Mouse (Mus musculus) cerebral cortex, adult 2 months (tissue): Measurements from ENCODE around the gene Glrb.

ENCODE experiments used
- WGBS: fragments of 180-500 bp; shearing (Covaris S2); methylation state at CpG from one replicate; pipeline ENCODE4 v1.1.7; 2018; 5-methylcytosine and 5-hydroxymethylcytosine counted together

The Glrb gene

DNA sequence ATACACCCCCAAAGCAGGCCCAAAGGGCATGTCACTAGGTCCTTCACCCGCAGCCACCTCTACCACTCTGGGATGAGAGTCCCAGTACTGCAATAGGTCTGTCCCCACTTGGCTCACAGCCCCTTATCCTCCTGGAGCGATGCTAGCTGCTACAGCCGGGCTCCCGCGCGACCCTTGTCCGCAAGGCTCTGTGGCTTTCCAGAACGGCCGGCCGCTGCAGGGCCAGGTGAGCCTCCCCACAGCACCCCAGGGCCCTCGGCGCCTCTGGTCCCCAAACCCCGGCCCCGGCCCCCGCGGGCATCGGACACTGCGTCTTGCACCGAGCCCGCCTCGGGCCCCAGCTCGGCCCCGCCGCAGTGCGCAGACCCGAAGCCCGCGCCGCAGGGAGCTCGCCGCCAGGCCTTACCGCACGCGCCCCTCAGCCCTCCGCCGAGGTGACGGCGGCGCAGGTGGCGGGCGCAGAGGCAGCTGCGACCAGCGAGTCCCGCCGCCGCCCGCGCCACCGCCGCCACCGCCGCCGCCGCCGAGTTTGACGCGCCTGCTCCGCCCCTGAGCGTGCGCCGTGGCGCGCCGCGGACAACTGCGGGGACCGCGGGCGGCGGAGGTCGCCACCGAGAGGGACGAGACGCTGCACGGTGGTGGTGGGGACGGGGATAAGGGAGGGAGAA is at the start of gene Glrb:
Glrb (minus strand) TSS at position 550 of the 668 bp plus-strand sequence.
- under 1% methylated on average over 76 of the region's 76 CpGs for WGBS

- WGBS: 22% methylated on average over 1 of the region's 1 CpGs
Observed at GRCm38 (mm10) chr3:80958591-80958990, 45.1 kb upstream of the Glrb start.

- 13% methylated on average over 6 of the region's 6 CpGs for WGBS
Observed at GRCm38 (mm10) chr3:80913779-80914284, 372 bp upstream of the Glrb start.

GRCm38 (mm10) chr3:80894745-80895480 is 18.5 kb downstream of the Glrb start:
- 50% methylated on average over 5 of the region's 5 CpGs for WGBS

DNA sequence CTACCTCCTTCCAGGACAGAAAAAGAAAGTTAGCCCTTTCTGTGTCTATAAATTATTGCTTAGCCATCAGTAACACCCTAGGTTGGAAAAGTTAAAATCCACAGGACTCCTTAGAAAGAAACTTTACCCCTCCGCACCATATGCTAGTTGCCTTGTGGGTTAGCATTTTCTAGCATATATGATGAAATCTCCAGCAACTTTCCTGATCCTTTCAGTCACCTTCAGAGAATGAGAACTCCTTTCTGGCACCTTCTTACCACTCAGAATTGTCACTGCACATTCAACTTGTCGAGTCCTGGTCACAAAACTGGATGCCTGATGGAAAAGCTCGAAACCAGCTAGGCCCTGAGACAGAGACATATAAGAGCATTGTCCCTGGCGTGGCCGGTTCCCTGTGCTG is 19.1 kb downstream of the Glrb start:
- 92% methylated on average over 5 of the region's 5 CpGs for WGBS

- WGBS: 45% methylated on average over 4 of the region's 4 CpGs
Observed at GRCm38 (mm10) chr3:80893055-80893690, 20.3 kb downstream of the Glrb start.

DNA sequence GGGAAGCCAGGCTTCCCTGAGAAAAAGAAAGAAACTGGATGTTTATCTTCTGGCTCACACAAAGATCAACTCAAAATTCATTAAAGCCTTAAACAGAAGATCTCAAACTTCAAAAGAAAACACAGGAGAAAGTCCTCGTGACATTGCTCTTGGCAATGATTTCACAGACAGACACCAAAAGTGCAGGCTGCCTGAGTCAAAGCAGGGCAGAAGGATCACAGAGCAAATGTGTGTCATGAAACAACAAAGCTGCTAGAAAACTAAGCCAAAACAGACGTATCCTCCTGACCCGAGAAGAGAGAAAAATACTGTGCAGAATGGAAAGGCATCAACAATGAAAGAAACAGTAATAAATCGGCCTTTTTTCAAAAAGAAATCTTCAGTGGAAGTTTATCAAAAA is 22.4 kb downstream of the Glrb start:
- 29% methylated on average over 4 of the region's 4 CpGs for WGBS

DNA sequence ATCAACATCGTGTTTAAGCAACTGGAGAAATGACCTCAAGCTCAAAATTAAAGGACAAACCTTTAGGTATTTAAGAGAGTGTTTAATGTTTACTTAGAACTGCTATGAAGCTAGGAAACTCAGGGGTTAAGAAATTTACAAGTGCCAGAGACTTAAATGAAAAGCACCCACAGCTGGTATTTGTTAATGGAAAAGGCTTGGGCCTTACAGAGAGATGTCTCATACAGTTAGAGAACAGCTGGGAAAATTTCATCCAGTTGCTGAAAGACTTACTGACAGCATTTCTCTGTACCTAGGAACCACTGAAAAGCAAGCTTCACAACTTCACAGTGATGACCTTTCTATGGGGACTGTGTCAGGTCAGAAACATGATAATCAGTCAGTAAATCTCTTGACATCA is 28.3 kb downstream of the Glrb start:
- WGBS: 88% methylated on average over 1 of the region's 1 CpGs

GRCm38 (mm10) chr3:80883601-80884000 is 29.9 kb downstream of the Glrb start:
- WGBS: 88% methylated on average over 6 of the region's 6 CpGs

DNA sequence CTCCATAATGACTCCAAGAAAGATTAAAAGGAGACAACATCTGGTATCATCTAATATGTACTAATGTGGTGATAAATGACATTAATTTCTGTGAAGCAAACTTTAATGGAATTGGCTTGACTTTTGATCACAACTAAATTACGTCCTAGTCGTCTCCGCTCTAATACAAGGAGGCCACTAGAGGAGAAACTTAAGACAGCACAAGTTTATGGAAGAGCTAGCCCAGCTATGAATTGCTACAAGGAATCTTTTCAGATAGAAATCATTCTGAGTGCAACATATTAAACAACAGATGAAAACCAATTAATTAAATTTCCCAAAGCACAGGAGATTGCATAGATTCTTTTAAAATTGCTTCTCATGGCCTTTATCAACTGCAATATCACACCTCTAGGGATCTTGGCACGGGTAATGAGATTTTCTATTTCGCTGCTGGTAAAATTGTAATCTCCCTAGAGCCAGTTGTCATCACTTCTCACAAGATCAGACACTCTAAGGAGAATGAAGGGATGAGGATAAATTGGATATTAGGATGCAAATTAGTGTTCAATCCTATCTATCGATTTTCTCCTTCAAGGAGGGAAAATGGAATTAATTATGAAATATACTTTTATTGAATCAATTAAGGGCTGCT is 32.7 kb downstream of the Glrb start:
- WGBS: 91% methylated on average over 6 of the region's 6 CpGs

- 35% methylated on average over 5 of the region's 5 CpGs for WGBS
Observed at GRCm38 (mm10) chr3:80878571-80878970, 34.9 kb downstream of the Glrb start.

DNA sequence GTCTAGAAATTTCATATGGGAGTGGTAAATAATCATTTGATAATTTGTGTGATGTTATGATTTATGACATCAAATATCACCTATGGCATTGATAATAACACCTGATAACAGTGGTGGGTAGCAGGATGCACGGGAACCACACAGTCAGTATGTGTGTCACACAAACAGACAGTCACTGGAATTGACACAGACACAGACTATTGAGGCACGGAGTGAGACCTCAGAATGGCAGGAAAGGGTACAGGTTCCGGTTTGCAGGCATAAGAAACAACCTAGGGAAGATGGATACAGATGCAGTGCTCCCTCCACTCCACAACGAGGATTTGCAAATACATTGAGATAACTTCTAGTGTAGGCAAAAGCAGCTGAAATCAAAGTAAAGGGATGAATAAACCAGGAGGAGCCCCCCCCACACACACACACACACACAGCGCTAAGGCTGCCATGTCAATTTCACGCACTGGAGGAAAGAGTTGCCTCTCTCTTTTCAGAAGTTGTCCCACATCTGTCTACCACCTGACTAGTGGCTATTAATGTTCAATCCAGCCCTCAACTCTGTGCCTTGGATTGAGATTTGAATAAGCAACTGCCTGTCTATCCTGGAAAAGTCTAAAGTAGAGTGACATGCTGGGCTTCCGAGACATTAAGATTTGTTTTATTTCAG is 38.6 kb downstream of the Glrb start:
- 90% methylated on average over 7 of the region's 7 CpGs for WGBS

GRCm38 (mm10) chr3:80874081-80874480 is 39.4 kb downstream of the Glrb start:
- 63% methylated on average over 5 of the region's 5 CpGs for WGBS

GRCm38 (mm10) chr3:80871472-80872171 is 41.8 kb downstream of the Glrb start:
- 67% methylated on average over 1 of the region's 1 CpGs for WGBS

DNA sequence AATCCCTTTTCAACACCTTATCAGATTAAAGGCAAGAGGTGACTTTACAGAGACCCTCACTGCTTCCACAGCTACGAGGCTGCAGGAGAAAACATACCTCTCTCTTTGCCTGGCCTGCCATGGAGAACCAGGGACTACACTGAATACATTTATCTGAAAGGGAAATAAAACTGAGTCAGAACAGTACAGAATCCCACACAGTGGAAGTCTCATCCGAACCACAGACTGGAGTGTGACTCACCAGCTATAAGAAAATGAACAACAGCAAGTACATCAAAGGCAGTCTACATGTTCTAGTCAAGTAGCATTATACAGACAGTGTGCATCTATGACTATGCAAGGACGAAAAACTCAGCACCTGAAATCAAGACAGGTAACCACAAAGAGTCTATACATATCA is 46.1 kb downstream of the Glrb start:
- 48% methylated on average over 3 of the region's 3 CpGs for WGBS

DNA sequence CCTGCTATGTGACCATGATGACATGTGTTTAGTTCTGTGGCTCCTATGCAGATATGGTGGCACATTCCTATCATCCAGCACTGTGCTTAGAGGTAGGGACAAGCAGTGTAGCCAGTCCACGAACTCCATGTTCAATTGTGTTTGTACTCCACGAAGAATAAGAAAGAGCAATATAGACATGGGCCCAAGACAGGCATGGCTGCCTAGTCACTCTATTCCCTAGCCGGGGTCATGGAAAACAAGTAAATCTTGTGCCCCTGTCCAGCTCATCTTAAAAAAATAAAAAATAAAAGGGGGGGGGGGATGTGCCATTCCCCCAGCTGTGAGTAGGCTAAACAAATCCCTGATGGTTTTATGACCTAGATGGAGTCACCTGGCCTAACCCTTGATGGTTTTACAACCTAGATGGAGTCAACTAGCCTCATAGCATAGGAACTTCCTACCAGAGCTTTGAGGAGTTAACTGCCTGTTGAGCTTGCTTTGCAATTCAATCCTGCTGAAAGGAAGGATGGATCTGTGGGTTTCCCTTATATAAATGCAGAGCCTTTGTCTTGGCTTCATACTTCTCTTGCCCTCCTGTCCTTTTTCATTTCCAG is 60.5 kb downstream of the Glrb start:
- 96% methylated on average over 3 of the region's 3 CpGs for WGBS

DNA sequence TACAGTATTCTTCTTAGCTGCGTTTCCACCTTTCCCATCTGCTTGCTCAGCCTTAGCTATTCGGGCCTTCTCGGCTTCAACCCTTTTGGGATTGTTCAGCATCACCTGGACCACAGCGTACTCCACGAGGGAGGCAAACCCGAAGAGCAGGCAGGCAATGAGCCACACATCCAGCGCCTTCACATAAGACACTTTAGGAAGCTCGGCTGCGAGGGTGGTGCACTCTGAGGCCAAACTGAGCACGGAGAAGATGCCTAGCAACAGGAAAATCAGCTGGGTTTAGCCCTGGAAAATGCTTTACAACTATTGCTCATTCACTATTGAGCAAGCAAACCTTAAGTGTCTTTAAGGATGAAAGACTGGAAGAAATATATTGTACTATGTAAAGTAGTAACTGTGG is 62.5 kb downstream of the Glrb start:
- WGBS: 62% methylated on average over 10 of the region's 10 CpGs

DNA sequence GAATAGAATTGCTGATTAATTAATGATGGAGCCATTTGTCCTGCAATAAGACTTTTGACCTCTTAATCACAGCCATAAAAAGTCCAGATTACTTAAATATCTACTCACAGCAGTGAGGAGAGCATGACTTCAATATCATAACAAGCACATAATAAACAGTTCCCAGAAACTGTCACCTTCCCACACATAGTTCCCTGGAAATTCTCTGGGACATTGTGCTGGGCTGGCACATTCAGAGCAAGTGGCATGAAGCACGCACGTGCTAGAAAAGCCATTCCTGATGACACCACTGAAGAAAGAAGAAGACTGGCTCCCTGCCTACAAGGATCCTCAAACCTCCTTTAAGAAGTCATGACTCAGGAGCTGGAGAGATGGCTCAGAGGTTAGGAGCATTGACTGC is 67.8 kb downstream of the Glrb start:
- WGBS: 58% methylated on average over 2 of the region's 2 CpGs

DNA sequence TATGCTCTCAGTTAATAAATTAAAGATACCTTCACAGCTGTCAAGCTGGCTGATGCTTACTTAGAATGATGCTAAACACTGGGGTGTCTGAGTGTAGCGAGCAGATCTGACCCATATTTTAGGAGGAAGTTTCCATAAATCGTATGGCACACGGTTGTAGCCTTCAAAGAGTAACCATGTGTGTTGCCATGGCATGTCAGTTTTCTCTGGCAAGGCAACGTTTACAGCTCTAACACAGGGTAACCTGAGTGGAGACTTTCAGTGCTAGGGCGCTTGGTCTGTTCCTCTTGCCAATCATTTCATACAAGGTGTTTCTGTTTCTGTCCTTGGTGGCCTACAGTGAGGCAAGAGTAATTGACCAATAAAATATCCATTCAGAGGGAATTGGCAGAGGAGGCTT is 73.6 kb downstream of the Glrb start:
- 76% methylated on average over 5 of the region's 5 CpGs for WGBS

- 56% methylated on average over 3 of the region's 3 CpGs for WGBS
Observed at GRCm38 (mm10) chr3:80837583-80837982, 75.9 kb downstream of the Glrb start.

DNA sequence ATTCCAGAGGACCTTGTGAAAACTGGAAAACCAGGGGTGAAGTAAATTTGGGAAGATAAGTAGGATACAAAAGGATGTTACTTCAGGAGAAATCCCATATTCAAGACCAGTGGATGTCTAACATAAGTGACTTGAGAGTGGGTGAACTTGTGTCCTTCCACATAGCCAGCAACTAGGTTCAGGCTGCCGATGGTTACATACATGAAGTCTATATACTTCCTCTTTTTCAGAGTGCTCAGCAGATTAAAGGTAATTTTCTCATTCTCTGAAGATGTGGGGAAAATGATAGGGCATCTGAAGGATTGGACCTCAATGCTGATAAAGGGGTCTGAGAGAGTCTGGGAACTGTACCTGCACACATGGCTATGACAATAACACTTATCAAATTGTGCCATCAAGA is 89.5 kb downstream of the Glrb start:
- 91% methylated on average over 1 of the region's 1 CpGs for WGBS
